Mouse (Mus musculus): ENCODE data around the gene Tbca. TPM values are rescaled to one million over a fixed set of nuclear protein-coding genes. Genes with fewer than 3 reads are reported as not detected.

The Tbca gene
- polyA plus RNA-seq, 1 experiment = 2.6 TPM

DNA sequence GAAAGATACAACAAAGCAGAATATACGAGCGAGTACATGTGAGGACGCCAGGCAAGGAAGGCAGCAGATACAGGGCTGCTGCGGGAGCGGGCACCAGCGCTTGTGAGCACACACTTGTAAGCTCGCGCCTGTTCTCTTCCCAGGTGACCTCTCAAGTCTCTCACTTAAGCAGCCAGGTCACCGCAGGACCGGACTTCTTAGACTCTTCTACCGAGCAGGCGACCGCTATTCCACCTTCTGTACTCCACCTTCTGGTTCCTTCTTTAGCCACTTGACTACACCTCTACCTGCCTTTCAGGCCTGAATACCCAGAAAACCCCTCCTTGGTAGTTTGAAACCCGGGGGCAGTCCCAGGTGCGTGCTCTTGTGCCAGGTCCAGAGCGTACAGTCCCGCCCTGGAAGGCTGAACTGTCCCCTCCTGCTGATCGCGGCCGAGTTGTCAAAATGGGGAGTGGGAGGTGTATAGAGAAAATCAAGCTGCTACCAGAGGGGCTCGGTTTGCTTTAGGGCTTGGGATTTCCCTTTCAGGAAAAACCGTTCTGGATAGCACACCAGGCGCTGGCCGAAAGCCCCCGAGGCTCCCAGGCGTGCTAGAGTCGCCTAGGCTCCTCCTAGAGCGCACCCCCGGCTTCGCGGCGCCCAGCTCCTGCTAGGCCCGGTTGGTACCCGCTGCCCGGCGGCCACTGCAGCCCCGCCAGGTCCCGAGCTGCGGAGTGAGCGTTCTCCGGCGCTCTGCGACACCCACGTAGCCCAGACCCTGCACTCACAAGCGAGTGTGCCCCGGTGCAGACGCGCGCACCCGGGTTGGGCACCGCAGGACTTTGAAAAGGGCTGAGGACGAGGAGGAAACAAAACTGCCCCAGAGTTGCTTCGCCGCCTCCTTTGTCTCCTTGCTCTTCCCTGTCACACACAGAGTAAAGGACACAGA, 84.7 kb downstream of the Tbca start:
- peaks cover 51% of the 10 kb centered on the region for H3K27me3 ChIP-seq (ENCODE audit: control insufficient read depth, insufficient read depth, low read length)
- no peak for DNase-seq (ENCODE audit: low read depth in 1 of 2, low spot score in 2 of 2)
- no peak overlapping the region for H3K27ac ChIP-seq (ENCODE audit: insufficient read depth, low read length)
- H3K4me3 ChIP-seq (ENCODE audit: extremely low read depth, insufficient read depth, insufficient read length) = no peak overlapping the region
- 5% methylated on average over 54 of the region's 54 CpGs for WGBS
- peaks cover 2% of the 10 kb centered on the region; the same call in 1 of the 2 replicates for H3K4me1 ChIP-seq (ENCODE audit: control insufficient read depth, insufficient read depth, insufficient read length)
- H3K36me3 ChIP-seq (ENCODE audit: control insufficient read depth, insufficient read depth, low read length) = no peaks in the 10 kb centered on the region
- TF ChIP-seq CTCF (IDR thresholded peaks at IDR 0.05; ENCODE audit: extremely low read depth, insufficient read depth, insufficient read length, insufficient replicate concordance) (no peak), POLR2A (IDR thresholded peaks at IDR 0.05; ENCODE audit: low read depth, low read length) (no peak)

- Histone ChIP-seq H3K4me1 (ENCODE audit: control insufficient read depth, insufficient read depth, insufficient read length) (no peaks in the 10 kb centered on the region), H3K27ac (ENCODE audit: insufficient read depth, low read length) (no peak overlapping the region), H3K4me3 (ENCODE audit: extremely low read depth, insufficient read depth, insufficient read length) (no peak overlapping the region), H3K27me3 (ENCODE audit: control insufficient read depth, insufficient read depth, low read length) (peaks cover 46% of the 10 kb centered on the region), H3K36me3 (ENCODE audit: control insufficient read depth, insufficient read depth, low read length) (no peaks in the 10 kb centered on the region)
- no peak for TF ChIP-seq CTCF (IDR thresholded peaks at IDR 0.05; ENCODE audit: extremely low read depth, insufficient read depth, insufficient read length, insufficient replicate concordance)
- TF ChIP-seq POLR2A (IDR thresholded peaks at IDR 0.05; ENCODE audit: low read depth, low read length) = no peak
- no peak for DNase-seq (ENCODE audit: low read depth in 1 of 2, low spot score in 2 of 2)
- 10% methylated on average over 8 of the region's 8 CpGs for WGBS
Observed at GRCm38 (mm10) chr13:94874039-94874425, 85.3 kb downstream of the Tbca start.

DNA sequence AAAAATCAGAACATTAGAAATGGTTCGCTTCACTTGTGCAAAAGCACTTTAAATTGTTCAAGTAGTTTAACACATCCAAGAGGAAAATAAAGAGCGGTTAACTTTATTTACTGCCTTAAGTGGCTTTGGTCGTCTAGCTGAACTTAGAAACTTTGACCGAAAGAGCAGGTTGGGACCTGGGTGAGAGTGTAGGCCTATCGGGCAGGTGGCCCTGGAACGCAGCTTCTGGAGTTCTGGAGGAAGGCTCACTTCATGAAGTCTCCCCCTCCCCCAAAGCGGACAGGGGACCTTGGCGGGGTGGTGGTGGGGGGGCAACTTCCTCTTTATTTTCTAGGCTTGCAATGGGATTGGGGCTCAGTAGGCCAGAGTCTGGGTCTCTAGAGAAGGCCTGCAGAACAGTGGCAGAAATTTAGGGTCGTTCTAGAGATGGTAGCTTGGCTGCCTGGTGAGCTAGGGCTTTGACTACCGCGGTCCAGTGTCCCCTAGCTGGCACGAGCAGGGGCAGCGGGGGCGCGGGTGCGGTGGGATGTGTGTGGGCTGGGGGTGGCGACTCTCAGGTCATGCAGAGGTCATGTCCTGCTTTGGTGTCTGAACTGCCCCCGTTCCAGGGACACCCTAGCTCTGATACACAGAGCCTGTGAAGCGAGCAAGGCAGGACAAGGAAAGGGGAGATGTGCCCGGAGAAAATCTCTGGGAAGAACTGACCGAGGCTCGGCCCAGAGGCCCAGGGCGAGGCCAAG, 86.1 kb downstream of the Tbca start:
- DNase-seq (ENCODE audit: low read depth in 1 of 2, low spot score in 2 of 2) = no peak
- TF ChIP-seq CTCF (IDR thresholded peaks at IDR 0.05; ENCODE audit: extremely low read depth, insufficient read depth, insufficient read length, insufficient replicate concordance) = no peak
- no peak for TF ChIP-seq POLR2A (IDR thresholded peaks at IDR 0.05; ENCODE audit: low read depth, low read length)
- WGBS = 7% methylated on average over 23 of the region's 23 CpGs
- H3K4me1 ChIP-seq (ENCODE audit: control insufficient read depth, insufficient read depth, insufficient read length) = no peaks in the 10 kb centered on the region
- no peak overlapping the region for H3K27ac ChIP-seq (ENCODE audit: insufficient read depth, low read length)
- H3K4me3 ChIP-seq (ENCODE audit: extremely low read depth, insufficient read depth, insufficient read length) = no peak overlapping the region; the same call in 1 of the 2 replicates
- H3K27me3 ChIP-seq (ENCODE audit: control insufficient read depth, insufficient read depth, low read length) = peaks cover 42% of the 10 kb centered on the region
- no peaks in the 10 kb centered on the region for H3K36me3 ChIP-seq (ENCODE audit: control insufficient read depth, insufficient read depth, low read length)

DNA sequence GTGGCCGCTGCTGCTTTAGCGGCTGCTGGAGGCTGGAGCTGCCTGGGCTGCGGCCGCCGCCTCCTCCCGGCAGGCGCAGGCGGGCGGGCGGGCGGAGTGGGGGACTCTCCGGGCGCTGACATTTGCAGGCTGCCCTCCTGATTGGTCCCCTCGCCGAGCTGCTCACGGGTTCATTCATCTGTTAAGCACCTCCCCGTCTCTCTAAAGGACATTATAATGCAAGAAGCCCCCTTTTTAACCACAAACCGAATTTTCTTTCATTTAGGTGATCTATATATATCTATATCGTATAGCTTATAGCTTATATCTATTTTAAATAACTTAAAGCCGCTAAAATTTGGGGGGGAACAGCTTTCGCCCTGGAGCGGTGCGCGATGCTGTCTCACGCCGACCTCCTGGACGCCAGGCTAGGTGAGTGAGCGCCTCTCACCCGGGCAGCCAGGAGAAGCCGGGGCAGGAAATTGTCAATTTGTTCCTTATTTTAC, 86.7 kb downstream of the Tbca start, which contains the start of gene Otp:
Gene Otp, plus strand, starts transcription at position 207 of the 485 bp plus-strand sequence.
- 7% methylated on average over 30 of the region's 30 CpGs for WGBS
- Histone ChIP-seq H3K27me3 (ENCODE audit: control insufficient read depth, insufficient read depth, low read length) (peaks cover 42% of the 10 kb centered on the region), H3K27ac (ENCODE audit: insufficient read depth, low read length) (no peak within 1 kb of the TSS)

GRCm38 (mm10) chr13:94876286-94877210, 87.8 kb downstream of the Tbca start:
- Histone ChIP-seq H3K4me3 (ENCODE audit: extremely low read depth, insufficient read depth, insufficient read length) (no peak overlapping the region), H3K27ac (ENCODE audit: insufficient read depth, low read length) (no peak overlapping the region), H3K27me3 (ENCODE audit: control insufficient read depth, insufficient read depth, low read length) (peaks cover 37% of the 10 kb centered on the region), H3K36me3 (ENCODE audit: control insufficient read depth, insufficient read depth, low read length) (no peaks in the 10 kb centered on the region), H3K4me1 (ENCODE audit: control insufficient read depth, insufficient read depth, insufficient read length) (no peaks in the 10 kb centered on the region)
- TF ChIP-seq POLR2A (IDR thresholded peaks at IDR 0.05; ENCODE audit: low read depth, low read length) (no peak), CTCF (IDR thresholded peaks at IDR 0.05; ENCODE audit: extremely low read depth, insufficient read depth, insufficient read length, insufficient replicate concordance) (no peak)
- WGBS = 10% methylated on average over 29 of the region's 30 CpGs
- DNase-seq (ENCODE audit: low read depth in 1 of 2, low spot score in 2 of 2) = no peak

More for the DNA sequence above, 86.7 kb downstream of the Tbca start, which contains the start of gene Otp:
- Histone ChIP-seq H3K4me1 (ENCODE audit: control insufficient read depth, insufficient read depth, insufficient read length) (no peaks in the 10 kb centered on the region), H3K4me3 (ENCODE audit: extremely low read depth, insufficient read depth, insufficient read length) (no peak within 1 kb of the TSS; the same call in 1 of the 2 replicates), H3K36me3 (ENCODE audit: control insufficient read depth, insufficient read depth, low read length) (no peaks in the 10 kb centered on the region)
- DNase-seq (ENCODE audit: low read depth in 1 of 2, low spot score in 2 of 2) = no peak
- TF ChIP-seq CTCF (IDR thresholded peaks at IDR 0.05; ENCODE audit: extremely low read depth, insufficient read depth, insufficient read length, insufficient replicate concordance) (no peak), POLR2A (IDR thresholded peaks at IDR 0.05; ENCODE audit: low read depth, low read length) (no peak)

- TF ChIP-seq POLR2A (IDR thresholded peaks at IDR 0.05; ENCODE audit: low read depth, low read length) = no peak
- no peak for TF ChIP-seq CTCF (IDR thresholded peaks at IDR 0.05; ENCODE audit: extremely low read depth, insufficient read depth, insufficient read length, insufficient replicate concordance)
- H3K36me3 ChIP-seq (ENCODE audit: control insufficient read depth, insufficient read depth, low read length) = no peaks in the 10 kb centered on the region
Observed at GRCm38 (mm10) chr13:94877211-94877590, 88.5 kb downstream of the Tbca start.

More at GRCm38 (mm10) chr13:94877211-94877590, 88.5 kb downstream of the Tbca start:
- Histone ChIP-seq H3K27ac (ENCODE audit: insufficient read depth, low read length) (no peak overlapping the region), H3K4me1 (ENCODE audit: control insufficient read depth, insufficient read depth, insufficient read length) (no peaks in the 10 kb centered on the region), H3K27me3 (ENCODE audit: control insufficient read depth, insufficient read depth, low read length) (peaks cover 39% of the 10 kb centered on the region), H3K4me3 (ENCODE audit: extremely low read depth, insufficient read depth, insufficient read length) (no peak overlapping the region)
- WGBS = 12% methylated on average over 27 of the region's 27 CpGs
- no peak for DNase-seq (ENCODE audit: low read depth in 1 of 2, low spot score in 2 of 2)

All from spleen, adult 2 months (tissue).